Mouse (Mus musculus) C2C12 (cell line): ENCODE results near the gene Srek1ip1.

Source experiments
- CTCF ChIP-seq: IDR thresholded peaks from one replicate; pipeline ENCODE4 v1.5.1; 2011; ENCODE audit not compliant: control insufficient read depth, insufficient read depth, insufficient read length
- MYOD1 ChIP-seq: IDR thresholded peaks from one replicate; pipeline ENCODE4 v1.6.1; 2011; ENCODE audit warnings: low read depth; ENCODE audit not compliant: control insufficient read depth, insufficient read length
- USF1 ChIP-seq: IDR thresholded peaks from one replicate; pipeline ENCODE4 v1.6.1; 2011; ENCODE audit warnings: low read depth, mild to moderate bottlenecking, control low read depth, moderate library complexity

DNA sequence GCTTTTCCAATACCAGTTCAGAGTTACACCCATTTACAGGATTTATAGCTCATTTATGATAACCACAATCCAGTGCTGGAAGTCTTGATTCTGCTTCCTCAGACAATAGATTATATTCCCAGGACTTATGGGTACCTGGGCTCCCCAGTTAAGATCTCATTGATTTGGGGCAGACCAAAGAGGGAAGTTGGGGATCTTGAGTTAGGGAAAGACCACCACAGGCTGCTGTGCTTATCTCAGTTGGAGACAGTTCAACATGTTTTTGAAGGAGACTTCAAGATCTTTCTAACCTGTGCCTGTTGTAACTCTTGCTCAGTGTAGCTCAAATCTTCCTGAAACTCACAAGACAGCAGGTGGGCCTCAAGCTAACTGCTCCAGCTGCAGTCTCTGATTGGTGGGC, 28.9 kb downstream of the Srek1ip1 start:
- TF ChIP-seq CTCF (no peak), USF1 (no peak), MYOD1 (no peak)
